Mouse (Mus musculus) brain, adult 2 months (tissue): ENCODE data around the gene Cdc42.

Experiments used
- DNase-seq: peaks from one replicate; pipeline ENCODE4 v3.0.0; 2011; ENCODE audit warnings: low read depth, low spot score

Cdc42 gene

DNA sequence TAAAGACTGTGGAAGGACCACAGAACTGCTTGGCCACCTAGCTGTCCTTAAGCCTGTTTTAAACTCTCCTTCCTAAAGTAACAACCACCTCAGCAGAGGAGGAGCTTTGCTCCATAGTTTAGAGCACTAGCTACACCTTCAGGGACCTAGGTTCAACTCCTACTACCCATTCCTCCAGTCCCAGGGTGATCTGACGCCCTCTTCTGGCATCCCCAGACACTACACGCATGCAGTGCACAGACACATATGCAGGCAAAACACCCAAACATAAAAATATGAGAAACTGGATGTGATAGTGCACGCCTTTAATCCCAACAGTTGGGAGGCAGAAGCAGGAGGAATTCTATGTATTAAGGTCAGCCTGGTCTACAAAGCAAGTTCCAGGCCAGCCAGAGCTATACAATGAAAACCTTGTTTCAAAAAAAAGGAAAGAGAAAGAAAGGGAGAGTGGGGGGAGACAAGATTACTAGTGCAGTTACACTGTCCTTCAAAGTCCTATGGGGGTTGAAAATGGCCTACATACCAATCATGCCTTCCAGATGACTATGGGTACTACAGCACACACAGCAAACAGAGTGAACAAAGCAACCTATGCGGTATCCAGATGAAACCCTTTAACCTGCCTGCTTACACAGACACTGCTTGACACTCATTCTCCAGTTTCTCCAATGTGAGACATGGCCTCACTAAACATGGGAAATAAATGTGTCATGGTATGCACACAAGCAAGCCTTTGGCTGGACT, 41.3 kb downstream of the Cdc42 start:
- no peak for DNase-seq

DNA sequence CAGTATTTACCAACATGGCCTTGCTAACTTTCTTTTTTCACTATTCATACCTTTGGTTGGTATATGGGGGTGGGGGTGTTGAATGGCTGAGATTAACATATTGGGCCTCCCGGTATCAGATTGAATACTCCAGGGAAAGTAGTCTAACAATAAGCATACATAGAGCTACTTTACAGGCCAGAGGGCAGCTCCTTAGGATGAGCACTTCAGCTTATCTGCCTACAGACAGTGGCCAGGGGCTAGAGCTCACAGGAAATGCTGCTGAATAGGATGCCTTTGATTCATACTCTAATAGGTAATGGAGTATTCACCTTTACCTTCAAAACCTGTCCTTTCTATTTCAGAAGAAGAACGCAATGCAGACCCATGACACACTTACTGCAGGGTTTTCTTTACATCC, 42.5 kb downstream of the Cdc42 start:
- no peak for DNase-seq

DNA sequence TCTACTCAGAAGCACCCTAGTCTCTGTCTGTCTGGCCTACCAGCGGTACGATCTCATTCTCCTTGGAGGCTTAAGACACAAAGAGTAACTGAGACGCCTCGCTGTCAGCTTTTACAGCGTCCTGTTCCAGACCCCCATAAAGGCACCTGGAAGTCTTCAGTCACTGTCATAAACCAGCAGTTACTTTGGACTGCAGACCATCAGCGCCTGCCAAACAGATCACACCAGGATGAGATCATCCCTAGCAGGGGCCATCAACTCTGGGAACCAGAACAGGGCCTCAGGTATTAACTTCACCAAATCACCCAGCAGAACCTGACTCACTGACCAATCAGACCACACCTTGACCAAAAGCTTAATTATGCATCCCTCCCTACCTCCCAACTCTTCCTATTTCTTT, 43.0 kb downstream of the Cdc42 start:
- no peak for DNase-seq

DNA sequence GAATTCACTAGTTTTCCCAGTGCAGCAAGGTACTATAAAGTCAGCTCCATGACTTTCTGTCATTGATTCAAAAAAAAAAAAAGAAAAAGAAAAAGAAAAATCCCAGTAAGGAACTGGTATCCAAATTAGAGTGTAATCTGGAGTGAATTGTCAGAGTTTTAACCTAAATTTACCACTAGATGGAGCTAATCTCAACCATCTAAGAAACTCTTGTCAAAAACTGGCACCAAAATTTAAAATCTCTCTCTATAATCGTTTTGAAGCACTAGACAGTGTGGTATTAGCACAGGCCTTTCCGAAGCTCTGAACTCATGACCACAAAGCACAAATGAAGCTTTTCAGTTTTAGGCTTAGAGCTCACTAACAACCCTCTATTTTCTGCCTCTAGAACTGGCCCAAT, 44.0 kb downstream of the Cdc42 start:
- peak; percentile 66 for DNase-seq

DNA sequence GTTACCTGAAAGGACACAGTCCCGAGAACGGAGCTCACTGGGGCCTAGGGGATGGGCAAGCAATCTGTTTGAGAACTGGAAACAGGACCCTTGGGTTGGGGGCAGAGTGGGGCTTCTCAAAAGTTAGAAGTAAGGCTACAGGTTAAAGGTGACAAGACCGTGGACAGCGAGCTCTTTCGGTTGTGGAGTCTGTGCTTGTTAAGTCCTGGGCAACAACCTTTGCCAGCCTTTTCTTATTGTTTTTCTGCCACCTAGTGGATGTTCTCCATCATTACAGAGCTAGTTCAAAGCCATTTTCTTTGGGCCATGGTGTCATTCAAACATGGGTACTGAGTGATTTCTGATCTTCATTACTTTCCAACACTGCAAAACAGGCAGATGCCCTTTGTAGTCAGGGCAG, 49.1 kb downstream of the Cdc42 start:
- peak; percentile 82 for DNase-seq

DNA sequence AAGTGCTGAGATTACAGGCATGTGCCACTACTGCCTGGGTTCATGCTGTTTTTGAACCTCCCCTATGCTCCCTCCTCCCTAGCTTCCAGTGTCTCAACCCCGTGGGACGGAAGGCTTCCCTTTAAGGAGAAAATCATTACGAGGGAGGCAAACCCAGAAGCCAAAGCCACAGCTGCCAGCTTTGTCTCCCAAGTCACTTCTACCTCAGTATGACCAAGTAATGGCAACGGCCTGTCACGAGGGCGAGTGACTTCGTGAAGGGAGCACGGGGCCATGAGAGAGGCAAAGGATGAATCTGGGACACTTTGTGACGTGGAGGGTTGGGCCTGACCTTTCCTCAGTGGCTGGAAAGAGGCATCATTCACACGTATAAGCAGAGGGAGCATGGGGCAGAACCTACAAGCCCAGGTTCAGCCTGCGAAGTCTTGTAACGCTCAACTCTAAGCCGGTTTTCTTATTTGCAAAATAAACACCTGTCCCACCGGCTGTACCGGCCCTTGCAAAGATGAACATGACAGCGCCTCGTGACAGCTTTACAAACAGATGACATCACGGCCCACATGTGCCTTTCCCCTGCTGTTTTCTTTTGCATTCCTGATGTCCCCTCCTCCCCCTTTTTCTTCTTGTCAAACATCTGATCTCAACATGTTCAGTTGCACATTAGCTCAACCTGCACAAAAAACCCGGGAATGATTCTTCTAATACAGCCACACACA, 50.4 kb downstream of the Cdc42 start:
- DNase-seq: no peak

DNA sequence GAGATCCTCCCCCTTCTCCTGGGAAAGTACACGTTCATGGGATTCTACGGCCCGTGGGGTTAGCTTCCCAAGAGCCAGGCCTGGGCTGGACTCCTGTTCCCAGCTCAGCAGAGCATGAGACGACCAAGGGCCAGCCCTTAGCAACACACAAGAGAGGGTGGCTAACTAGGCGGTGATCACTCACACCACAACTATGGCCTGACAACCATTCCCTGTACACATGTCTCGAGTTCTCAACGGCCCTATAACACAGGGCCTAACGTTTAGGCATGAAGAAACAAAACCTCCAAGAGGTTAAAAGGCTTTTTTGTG, 51.0 kb downstream of the Cdc42 start:
- no peak for DNase-seq

DNA sequence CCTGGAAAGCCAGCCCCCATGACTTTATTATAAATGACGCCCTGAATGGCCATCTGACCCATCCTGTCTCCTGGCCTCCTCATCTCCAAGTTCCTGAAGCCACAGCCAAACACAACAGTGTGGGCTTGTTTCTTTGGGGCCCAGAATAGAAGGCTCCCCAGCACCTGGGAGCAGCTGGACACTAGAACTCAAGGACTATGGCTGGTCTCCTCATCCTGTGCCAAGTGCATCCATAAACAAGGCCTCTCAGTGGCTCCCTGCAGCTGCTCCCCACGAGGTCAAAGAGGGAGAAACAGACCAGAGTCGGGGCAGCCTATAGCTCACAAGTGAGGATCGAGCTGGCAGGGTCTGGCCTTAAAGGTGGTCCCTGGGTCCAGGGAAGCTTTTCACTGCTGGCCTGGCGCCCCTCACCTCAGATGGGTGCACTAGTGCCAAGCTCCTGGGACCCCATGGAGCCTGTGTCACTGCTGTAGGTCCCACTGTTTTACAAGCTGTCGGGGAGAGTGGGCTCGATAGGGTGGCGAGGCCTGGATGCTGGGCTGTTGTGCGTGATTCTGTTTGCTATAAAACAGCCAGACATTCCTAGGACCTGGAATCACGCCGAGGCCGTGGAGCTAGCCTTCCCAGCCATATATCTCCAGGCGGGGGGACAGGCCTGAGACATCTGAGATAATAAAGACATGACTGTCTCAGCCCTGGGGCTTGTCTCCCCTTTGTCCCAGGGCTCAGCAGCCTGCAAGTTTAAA, 51.5 kb downstream of the Cdc42 start:
- peak; percentile 34 for DNase-seq

DNA sequence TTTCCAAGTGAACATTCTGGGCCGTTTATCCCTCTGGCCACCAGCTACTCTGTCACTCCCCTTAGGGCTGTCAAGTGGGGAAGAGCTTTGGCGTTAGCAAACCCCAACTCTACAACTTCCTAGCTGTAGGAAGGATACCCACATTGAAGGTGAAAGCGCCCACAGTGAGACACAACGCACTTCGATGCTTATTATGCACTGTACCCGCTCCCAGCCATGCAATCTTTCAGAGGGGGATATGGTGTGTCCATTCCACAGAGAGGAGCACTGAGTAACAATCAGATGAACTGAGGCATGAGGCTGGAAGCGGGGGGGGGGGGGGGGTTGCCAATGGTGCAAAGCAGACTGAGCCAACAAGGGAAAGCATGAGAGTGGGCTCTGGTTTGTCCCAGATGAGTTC, 52.5 kb downstream of the Cdc42 start:
- no peak for DNase-seq

DNA sequence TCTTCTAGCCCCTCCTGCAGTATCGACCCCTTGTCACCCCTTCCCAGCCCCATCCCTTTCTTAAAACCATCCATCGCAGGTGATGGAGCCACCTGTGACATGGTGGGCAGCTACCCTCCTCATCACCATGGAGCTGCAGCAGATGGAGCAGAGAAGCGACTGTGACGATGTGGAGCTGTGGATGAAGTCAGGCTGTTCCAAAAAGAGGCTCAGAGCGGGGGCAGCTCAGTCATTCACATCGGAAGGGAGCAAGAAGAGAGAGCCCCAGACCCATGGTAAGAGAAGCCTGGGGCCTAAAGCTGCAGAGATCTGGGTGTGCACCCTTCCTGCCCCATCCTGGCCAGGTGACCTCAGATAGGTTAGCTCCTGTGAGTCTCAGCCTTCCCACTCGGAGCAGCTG, 53.4 kb downstream of the Cdc42 start:
- peak; percentile 65 for DNase-seq

DNA sequence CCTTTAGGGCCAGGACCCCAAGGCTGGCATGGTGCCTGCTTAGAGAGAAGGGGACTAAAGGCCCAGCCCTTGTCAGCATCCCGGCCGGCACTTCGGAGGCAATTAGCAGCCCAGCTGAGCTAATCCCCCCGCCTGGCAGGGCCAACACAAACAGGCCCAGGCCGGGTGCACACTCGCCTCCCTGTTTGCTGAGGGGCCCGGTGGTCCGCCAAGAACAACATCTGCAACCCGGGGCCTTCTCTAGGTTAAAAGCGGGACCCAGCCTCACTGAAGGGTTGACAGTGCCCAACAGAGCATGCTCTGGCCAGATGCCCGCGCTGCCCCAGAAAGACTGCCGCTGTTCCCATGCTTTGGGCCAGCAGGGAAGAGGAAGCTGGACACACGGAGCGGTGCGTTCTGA, 55.9 kb downstream of the Cdc42 start:
- DNase-seq: no peak

DNA sequence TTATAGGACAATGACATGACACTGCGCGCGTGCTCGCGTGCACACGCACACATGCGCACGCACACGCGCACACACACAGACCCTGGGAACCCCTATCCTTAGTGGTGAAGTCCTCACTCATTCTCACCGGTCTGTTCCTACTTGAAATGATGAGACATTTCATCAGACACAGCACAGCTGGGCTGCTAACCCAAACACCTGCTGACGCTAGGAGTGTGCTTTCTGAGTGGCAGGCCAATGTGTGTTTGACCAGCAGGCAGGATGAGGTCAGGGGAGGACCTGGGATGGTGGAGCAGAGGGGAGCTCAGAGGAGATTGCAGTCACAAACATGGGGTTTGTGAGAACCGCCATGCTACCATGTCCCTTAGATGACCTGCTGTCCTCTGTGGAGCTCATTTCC, 57.3 kb downstream of the Cdc42 start:
- DNase-seq: no peak

DNA sequence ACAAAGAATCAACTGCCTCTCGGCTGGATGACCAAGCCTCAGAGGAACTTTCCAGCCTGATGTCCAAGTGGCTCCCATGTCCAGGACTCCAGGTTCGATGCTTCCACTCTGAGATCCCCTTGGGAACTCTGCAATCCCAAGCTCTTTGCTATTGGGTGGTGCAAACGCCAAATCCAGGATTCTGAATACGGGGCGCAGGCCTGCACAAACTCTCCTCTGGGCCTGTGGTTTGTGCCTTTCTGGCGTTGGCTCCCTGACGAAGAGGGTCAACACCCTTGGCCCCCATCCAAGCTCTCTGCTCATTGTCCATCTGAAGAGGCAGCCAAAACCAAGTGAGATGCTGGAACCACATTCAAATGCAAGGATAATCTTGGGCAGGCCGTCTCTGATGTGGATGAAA, 59.1 kb downstream of the Cdc42 start:
- no peak for DNase-seq

DNA sequence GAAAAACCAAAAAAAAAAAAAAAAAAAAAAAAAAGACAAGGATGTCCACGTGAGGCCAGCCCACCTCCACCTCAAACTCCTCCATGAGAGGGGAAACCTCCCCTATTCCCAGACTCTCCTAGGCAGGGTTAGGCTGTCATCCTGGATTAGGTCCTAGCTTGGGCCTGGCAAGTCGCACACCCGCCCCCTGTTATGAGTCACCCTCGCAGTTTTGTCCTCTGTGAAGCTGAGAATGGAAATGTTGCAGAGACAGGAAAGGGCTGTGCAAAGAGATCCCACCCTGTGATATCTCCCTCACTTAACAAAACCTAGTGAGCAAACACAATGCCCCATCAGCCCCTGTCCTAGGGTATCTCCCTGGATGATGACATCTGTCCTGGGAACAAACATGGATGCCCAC, 59.9 kb downstream of the Cdc42 start:
- DNase-seq: peak; percentile 80

DNA sequence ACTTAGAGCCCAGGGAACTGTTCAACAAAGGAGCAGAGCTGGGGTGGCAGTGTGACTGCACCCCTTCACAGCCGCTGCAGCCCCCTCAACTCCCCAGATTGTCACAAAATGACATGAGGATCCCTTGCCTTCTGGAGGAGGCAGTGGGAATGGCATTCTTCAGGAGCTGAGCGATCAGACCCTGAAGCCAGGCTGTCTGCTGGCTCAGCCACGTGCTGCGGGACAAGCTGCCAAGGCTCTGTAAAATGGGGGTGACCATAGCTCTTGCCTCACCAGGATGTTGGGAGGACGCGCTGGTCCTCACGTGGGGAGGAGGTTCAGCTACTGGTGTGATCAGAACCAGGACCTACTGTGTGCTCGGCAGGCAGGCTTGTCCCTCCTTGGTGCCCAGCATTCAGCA, 62.6 kb downstream of the Cdc42 start:
- DNase-seq: peak; percentile 73

DNA sequence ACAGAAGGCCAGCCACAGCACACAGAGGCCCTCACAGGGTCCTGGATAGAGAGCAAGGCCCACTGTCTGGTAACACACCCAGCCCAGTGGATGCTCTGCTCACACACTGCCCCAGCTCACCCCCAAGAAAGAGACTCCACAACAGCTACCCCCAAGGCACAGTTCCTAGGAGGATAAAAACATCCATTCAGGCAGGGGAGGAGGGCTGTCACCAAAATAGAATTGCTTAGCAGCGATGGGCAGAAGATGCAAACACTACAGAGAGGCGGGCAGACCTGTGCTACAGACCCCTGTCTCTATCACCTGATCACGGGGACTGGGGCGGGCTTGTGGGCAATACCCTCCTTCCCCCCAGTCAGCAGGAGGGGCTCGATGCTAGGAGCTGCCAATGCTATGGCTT, 63.0 kb downstream of the Cdc42 start:
- DNase-seq: peak; percentile 56

DNA sequence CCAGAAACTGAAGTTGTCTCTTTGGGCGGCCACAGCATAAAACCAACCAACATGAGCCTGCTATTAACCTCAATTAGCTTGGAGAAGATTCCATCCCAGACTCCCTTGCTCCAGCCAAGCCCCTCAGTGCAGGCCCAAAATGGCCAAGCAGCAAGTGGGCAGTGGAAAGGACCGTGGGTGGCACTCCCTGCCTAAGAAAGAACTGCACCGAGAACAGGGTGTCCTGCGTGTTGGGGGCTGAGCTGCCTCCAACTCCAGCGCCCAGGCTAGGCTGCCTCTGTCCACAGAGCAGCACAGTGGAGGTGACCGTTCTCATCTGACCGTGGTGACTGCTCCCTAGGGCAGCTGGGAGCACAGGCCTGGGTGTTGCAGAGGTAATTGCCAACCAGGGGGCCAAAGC, 63.5 kb downstream of the Cdc42 start:
- DNase-seq: no peak

DNA sequence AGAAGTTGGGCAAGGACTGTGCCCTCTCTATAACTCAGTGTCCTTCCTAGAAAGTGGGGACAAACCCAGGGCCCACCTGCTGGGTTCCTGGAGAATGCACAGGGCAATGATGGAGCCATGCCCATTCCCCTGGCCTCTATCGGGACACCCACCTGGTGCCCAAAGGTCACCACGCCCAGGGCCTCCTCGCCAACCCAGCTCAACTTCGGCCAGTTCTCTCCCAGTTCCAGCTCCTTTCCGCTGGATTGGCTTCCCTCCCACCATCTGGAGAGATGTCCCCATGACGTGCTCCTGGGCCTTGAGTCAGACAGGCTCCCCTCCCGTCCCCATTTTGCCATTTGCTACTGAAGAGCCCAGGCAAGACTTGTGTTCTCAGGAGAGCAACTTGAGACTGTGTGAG, 64.9 kb downstream of the Cdc42 start:
- no peak for DNase-seq

DNA sequence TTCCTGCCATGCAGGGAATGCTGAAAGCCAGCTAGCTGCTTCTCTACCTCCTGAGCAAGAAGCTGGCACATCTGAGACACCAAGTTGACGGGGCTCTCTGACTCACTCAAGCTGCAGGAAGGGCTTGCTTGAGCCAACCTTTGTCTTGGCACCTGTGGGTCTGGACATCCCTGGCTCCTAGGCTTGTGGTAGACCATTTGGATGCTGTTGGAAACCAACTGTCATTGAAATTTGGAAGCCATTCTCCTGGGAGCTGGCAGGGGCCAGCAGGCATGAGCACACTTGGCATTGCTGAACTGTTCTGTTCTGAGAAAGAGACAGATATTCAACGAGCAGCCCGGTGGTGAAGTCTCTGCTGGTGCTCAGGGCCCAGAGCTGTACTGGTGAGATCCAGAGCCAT, 67.3 kb downstream of the Cdc42 start:
- peak; percentile 95 for DNase-seq

DNA sequence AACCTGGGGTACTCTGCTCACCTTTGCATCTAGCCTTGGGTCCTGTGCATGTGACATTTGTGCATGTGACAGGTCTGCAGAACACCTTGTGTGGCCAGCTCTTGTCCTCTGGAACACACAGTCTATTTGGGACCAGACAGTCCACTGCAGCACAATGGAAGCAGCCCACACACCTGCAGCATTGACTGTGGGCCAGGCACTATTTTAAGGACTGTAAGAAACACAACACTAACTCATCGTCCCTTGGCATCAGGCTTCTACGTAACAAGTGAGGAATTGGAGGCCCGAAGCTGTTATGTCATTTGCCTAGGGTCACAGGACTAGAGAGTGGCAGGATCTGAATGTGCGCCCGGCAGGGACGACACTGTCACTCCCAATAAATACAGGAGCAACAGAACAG, 67.8 kb downstream of the Cdc42 start:
- peak; percentile 53 for DNase-seq

DNA sequence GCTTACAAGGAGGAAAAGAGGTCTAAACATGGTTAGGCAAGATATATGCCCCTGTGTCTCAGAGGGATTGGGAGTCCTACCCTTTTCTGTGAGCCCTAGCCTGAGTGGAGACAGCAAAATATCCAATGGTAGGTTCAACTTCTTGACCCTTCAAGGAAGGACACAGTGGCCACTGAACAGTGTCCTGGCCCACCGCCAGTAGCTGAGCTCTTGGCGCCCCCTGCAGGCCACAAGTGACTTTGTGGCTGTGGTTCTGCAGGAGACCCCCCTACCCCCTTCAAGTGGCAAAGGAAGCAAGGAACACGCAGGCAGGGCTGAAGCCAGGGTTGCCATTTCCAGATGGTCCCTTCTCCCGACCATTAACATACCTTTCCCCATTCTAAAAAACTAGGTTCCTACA, 69.7 kb downstream of the Cdc42 start:
- no peak for DNase-seq

DNA sequence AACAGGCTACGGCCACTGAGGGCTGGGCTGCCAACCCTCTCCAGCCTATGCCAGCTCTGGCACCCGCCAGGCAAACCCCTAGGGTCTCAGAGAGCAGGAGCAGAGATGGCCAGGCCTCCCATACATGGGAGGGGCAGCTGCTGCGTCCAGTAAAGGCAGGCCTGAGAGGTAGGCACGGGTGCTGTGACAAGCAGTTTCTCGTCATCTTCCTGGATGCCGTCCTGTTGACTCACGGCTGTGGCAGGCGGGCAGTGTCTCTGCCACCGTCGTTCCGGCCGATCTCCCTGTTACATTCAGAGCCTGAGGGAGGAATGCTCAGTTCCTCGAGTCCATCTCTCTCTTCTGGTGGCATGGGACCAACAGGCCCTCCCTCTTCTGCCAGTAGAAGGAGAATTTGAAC, 70.3 kb downstream of the Cdc42 start:
- DNase-seq: no peak

DNA sequence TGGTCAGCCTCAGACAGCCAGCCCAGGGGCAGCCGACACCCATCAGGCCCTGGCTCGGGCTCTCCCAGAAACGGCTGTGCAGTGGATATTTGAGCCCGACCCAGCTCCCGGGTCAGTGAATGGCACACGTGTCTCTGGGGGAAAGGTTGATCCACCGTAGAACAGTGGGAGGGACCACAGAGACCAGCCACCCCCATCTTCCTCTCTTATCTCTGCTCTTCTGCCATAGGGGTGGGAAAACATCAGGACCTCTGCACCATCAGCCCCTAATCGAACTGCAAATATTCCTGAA, 70.9 kb downstream of the Cdc42 start:
- no peak for DNase-seq
